Mouse (Mus musculus): Measurements from ENCODE around the gene Slc16a3. TPM values are rescaled to one million over a fixed set of nuclear protein-coding genes. Genes with fewer than 3 reads are reported as not detected.

The Slc16a3 gene
- polyA plus RNA-seq, 1 experiment from 2014 or later, result 92.6 TPM

DNA sequence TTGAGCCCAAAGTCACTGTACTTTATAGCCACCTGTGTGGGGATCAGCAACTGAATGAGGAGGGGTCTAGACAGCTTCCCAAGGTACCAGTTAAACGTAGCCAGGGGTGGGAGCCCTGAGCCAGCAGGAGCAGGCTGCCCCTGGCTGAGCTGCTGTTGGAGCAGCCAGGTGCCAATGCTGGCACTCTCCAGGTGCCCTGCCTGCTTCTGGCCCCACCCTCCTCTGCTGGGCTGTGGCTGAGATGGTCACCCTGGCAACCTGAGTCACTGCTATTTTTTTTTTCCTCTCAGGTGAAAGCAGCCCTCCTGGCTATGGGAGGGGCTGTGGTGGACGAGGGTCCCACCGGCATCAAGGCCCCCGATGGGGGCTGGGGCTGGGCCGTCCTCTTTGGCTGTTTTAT is 6.7 kb downstream of the Slc16a3 start:
- ATAC-seq, result no peak
- H3K27me3 ChIP-seq (replicated peaks; ENCODE audit: control insufficient read depth, insufficient read depth, low read length), result no peaks in the 10 kb centered on the region
- peaks cover 41% of the 10 kb centered on the region for H3K4me1 ChIP-seq (ENCODE audit: control insufficient read depth, insufficient read depth, low read length)
- H3K27ac ChIP-seq (ENCODE audit: low read length), result no peak overlapping the region
- H3K9ac ChIP-seq (ENCODE audit: low read depth, low read length), result no peak overlapping the region
- peaks cover 11% of the 10 kb centered on the region; the same call in 1 of the 2 replicates for H3K36me3 ChIP-seq (ENCODE audit: control insufficient read depth, insufficient read depth, low read length)
- WGBS, result 75% methylated on average over 5 of the region's 5 CpGs
- no peak overlapping the region for H3K4me3 ChIP-seq (ENCODE audit: low read length)
- H3K4me2 ChIP-seq (ENCODE audit: low read depth, low read length), result no peak overlapping the region
- no peaks in the 10 kb centered on the region for H3K9me3 ChIP-seq (ENCODE audit: control insufficient read depth, low read length)

DNA sequence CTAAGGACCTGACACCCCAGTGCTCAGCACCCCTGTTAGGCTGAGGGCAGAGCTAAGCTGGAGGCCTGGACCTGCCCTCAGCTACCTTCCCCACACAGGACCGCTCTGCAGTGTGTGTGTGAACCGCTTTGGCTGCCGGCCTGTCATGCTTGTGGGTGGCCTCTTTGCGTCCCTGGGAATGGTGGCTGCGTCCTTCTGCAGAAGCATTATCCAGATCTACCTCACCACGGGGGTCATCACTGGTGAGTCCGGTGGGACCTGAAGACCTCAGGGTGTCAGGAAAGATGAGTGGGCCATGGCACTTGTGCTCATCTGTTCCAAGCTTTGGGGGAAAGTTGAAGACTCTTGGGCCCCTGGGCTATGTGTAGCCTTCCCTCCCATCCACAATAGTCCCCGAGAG is 7.4 kb downstream of the Slc16a3 start:
- no peak for ATAC-seq
- no peaks in the 10 kb centered on the region for H3K27me3 ChIP-seq (replicated peaks; ENCODE audit: control insufficient read depth, insufficient read depth, low read length)
- H3K4me3 ChIP-seq (ENCODE audit: low read length), result no peak overlapping the region
- no peaks in the 10 kb centered on the region for H3K9me3 ChIP-seq (ENCODE audit: control insufficient read depth, low read length)
- WGBS, result 89% methylated on average over 8 of the region's 8 CpGs
- peaks cover 33% of the 10 kb centered on the region for H3K4me1 ChIP-seq (ENCODE audit: control insufficient read depth, insufficient read depth, low read length)
- H3K9ac ChIP-seq (ENCODE audit: low read depth, low read length), result no peak overlapping the region
- H3K4me2 ChIP-seq (ENCODE audit: low read depth, low read length), result no peak overlapping the region
- no peak overlapping the region for H3K27ac ChIP-seq (ENCODE audit: low read length)
- H3K36me3 ChIP-seq (ENCODE audit: control insufficient read depth, insufficient read depth, low read length), result peaks cover 11% of the 10 kb centered on the region; the same call in 1 of the 2 replicates

DNA sequence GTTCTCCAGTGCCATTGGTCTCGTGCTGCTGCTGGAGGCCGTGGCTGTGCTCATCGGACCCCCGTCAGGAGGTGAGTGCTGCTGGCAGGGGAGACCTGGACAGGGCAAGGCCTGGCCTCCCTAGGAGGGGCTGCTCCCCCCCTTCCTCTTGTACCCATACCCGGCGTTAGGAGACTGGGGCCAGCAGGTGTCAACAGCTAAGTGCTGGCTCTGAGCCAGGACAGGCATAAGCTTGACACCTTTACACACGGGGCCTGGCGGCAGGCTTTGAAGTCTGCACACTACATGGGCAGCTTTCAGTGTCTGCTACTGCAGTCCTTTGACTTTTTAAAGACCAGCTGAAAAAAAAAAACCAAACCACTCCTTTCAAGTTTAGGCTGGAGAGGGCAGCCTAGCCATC is 8.8 kb downstream of the Slc16a3 start:
- Histone ChIP-seq H3K4me2 (ENCODE audit: low read depth, low read length) (no peak overlapping the region), H3K9me3 (ENCODE audit: control insufficient read depth, low read length) (no peaks in the 10 kb centered on the region), H3K9ac (ENCODE audit: low read depth, low read length) (no peak overlapping the region), H3K36me3 (ENCODE audit: control insufficient read depth, insufficient read depth, low read length) (peaks cover 11% of the 10 kb centered on the region; the same call in 1 of the 2 replicates), H3K27me3 (replicated peaks; ENCODE audit: control insufficient read depth, insufficient read depth, low read length) (no peaks in the 10 kb centered on the region), H3K27ac (ENCODE audit: low read length) (no peak overlapping the region), H3K4me1 (ENCODE audit: control insufficient read depth, insufficient read depth, low read length) (peaks cover 24% of the 10 kb centered on the region), H3K4me3 (ENCODE audit: low read length) (no peak overlapping the region)
- no peak; the same call in 1 of the 2 replicates for ATAC-seq
- WGBS, result 54% methylated on average over 8 of the region's 8 CpGs

DNA sequence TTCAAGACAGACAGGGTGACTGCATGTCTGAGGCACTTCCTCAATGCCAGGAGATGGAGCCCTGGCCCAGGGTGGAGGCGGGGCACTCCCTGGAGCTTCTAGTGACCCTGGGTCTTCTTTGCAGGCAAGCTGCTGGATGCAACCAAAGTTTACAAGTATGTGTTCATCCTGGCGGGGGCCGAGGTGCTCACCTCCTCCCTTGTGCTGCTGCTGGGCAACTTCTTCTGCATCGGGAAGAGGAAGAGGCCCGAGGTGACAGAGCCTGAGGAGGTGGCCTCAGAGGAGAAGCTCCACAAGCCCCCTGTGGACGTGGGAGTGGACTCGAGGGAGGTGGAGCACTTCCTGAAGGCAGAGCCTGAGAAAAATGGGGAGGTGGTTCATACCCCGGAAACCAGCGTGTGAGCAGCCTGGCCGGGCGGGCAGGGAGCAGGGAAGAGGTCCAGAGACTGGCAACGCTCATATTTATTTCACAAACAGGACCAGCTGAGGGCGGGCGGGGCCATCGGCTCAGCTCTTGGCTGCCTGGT is 9.5 kb downstream of the Slc16a3 start:
- no peak for ATAC-seq
- 59% methylated on average over 15 of the region's 15 CpGs for WGBS
- H3K27ac ChIP-seq (ENCODE audit: low read length), result no peak overlapping the region

DNA sequence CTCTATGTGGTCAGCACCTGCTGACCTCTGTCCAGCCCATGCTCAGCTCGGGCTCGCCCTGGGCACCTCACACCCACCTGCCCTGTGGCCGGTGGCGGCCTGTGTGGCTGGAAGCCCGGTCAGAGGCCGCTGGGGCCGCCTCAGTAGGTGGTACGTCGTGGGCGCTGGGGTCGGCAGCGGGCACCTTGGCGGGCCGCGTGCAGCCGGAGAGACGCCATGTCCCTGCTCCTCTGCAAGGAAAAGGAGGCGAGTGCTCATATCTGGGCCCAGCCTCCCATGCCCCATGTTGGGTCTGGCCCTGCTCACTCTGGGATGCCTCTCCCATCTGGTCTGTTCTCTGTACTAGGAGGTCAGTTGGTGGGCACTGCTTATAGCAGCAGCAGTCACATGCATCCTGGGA is 10.8 kb downstream of the Slc16a3 start:
- Histone ChIP-seq H3K4me3 (ENCODE audit: low read length) (no peak overlapping the region), H3K9ac (ENCODE audit: low read depth, low read length) (no peak overlapping the region), H3K36me3 (ENCODE audit: control insufficient read depth, insufficient read depth, low read length) (peaks cover 27% of the 10 kb centered on the region), H3K27me3 (replicated peaks; ENCODE audit: control insufficient read depth, insufficient read depth, low read length) (no peaks in the 10 kb centered on the region), H3K27ac (ENCODE audit: low read length) (no peak overlapping the region), H3K9me3 (ENCODE audit: control insufficient read depth, low read length) (no peaks in the 10 kb centered on the region), H3K4me2 (ENCODE audit: low read depth, low read length) (no peak overlapping the region), H3K4me1 (ENCODE audit: control insufficient read depth, insufficient read depth, low read length) (peaks cover 20% of the 10 kb centered on the region)
- ATAC-seq, result no peak
- WGBS, result 82% methylated on average over 18 of the region's 18 CpGs

More for the DNA sequence above, 9.5 kb downstream of the Slc16a3 start:
- Histone ChIP-seq H3K4me3 (ENCODE audit: low read length) (no peak overlapping the region), H3K4me2 (ENCODE audit: low read depth, low read length) (no peak overlapping the region), H3K9ac (ENCODE audit: low read depth, low read length) (no peak overlapping the region), H3K27me3 (replicated peaks; ENCODE audit: control insufficient read depth, insufficient read depth, low read length) (no peaks in the 10 kb centered on the region), H3K9me3 (ENCODE audit: control insufficient read depth, low read length) (no peaks in the 10 kb centered on the region), H3K36me3 (ENCODE audit: control insufficient read depth, insufficient read depth, low read length) (peaks cover 16% of the 10 kb centered on the region), H3K4me1 (ENCODE audit: control insufficient read depth, insufficient read depth, low read length) (peaks cover 20% of the 10 kb centered on the region)

DNA sequence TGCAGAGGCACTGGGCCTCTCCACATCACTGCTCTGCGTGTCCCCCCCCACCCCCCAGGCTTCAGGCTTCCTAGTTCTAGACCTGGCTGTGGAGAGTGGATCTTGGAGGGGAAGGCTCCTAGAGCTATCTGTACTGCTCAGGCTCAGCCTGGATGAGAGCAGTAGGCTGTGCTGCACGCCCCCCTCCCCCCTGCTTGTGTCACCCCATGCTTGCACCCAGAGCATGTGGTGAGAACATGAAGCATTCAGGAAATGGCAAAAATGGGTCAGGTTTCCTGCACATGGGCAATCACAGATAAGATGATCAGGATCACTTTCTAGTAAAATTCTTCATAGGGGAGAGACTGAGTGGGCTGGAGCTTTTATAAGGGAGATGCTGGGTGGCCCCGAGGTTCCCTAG is 11.3 kb downstream of the Slc16a3 start:
- Histone ChIP-seq H3K9ac (ENCODE audit: low read depth, low read length) (no peak overlapping the region), H3K4me1 (ENCODE audit: control insufficient read depth, insufficient read depth, low read length) (peaks cover 19% of the 10 kb centered on the region), H3K27ac (ENCODE audit: low read length) (no peak overlapping the region), H3K4me2 (ENCODE audit: low read depth, low read length) (no peak overlapping the region), H3K27me3 (replicated peaks; ENCODE audit: control insufficient read depth, insufficient read depth, low read length) (no peaks in the 10 kb centered on the region), H3K36me3 (ENCODE audit: control insufficient read depth, insufficient read depth, low read length) (peaks cover 29% of the 10 kb centered on the region), H3K4me3 (ENCODE audit: low read length) (no peak overlapping the region), H3K9me3 (ENCODE audit: control insufficient read depth, low read length) (no peaks in the 10 kb centered on the region)
- WGBS, result 70% methylated on average over 3 of the region's 3 CpGs
- ATAC-seq, result no peak

DNA sequence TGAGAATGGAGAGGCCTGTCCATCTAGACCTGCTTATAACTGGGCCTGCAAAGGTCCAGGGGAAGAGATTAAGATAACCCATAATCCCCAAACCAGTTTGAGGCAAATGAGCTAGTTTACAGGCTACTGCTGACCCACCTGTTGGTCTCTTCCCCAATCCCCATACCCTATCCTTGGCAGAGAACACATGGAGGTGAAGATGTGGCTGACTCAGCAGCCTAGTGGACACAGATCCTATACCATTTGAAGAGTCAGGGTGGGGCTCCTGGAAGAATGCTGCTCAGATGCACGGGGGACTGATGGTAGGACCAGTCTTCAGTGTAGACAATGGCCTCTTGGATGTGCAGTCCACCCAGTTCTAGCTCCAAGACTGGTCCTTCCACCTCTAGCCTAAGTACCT is 12.0 kb downstream of the Slc16a3 start:
- Histone ChIP-seq H3K4me2 (ENCODE audit: low read depth, low read length) (no peak overlapping the region), H3K9ac (ENCODE audit: low read depth, low read length) (no peak overlapping the region), H3K4me1 (ENCODE audit: control insufficient read depth, insufficient read depth, low read length) (peaks cover 12% of the 10 kb centered on the region; the same call in 1 of the 2 replicates), H3K4me3 (ENCODE audit: low read length) (no peak overlapping the region), H3K27me3 (replicated peaks; ENCODE audit: control insufficient read depth, insufficient read depth, low read length) (no peaks in the 10 kb centered on the region), H3K36me3 (ENCODE audit: control insufficient read depth, insufficient read depth, low read length) (peaks cover 30% of the 10 kb centered on the region), H3K27ac (ENCODE audit: low read length) (no peak overlapping the region), H3K9me3 (ENCODE audit: control insufficient read depth, low read length) (no peaks in the 10 kb centered on the region)
- no peak for ATAC-seq
- WGBS, result 67% methylated on average over 1 of the region's 1 CpGs

DNA sequence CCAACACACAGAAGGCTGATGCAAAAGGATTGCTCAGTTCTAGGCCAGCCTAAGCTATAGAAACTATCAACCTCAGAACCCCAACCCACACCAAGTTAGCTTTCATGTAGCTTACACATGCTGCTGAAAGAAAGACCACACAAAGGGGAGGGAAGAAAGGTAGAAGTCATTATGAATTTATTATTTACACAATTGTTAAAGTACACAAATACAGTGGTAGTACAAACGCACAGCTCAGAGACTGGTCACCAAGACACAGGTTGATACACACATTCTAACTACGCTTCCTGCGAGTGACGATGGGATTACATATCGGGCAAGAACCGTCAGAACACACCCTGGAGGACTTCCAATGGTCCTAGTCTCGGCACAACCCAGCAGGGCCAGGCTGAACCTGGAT is 13.3 kb downstream of the Slc16a3 start:
- ATAC-seq, result no peak
- 80% methylated on average over 7 of the region's 7 CpGs for WGBS
- H3K27me3 ChIP-seq (replicated peaks; ENCODE audit: control insufficient read depth, insufficient read depth, low read length), result no peaks in the 10 kb centered on the region
- H3K36me3 ChIP-seq (ENCODE audit: control insufficient read depth, insufficient read depth, low read length), result peaks cover 36% of the 10 kb centered on the region
- H3K4me1 ChIP-seq (ENCODE audit: control insufficient read depth, insufficient read depth, low read length), result peaks cover 12% of the 10 kb centered on the region; the same call in 1 of the 2 replicates
- no peak overlapping the region for H3K4me3 ChIP-seq (ENCODE audit: low read length)
- no peak overlapping the region for H3K4me2 ChIP-seq (ENCODE audit: low read depth, low read length)
- no peak overlapping the region for H3K27ac ChIP-seq (ENCODE audit: low read length)
- H3K9ac ChIP-seq (ENCODE audit: low read depth, low read length), result no peak overlapping the region
- H3K9me3 ChIP-seq (ENCODE audit: control insufficient read depth, low read length), result no peaks in the 10 kb centered on the region

DNA sequence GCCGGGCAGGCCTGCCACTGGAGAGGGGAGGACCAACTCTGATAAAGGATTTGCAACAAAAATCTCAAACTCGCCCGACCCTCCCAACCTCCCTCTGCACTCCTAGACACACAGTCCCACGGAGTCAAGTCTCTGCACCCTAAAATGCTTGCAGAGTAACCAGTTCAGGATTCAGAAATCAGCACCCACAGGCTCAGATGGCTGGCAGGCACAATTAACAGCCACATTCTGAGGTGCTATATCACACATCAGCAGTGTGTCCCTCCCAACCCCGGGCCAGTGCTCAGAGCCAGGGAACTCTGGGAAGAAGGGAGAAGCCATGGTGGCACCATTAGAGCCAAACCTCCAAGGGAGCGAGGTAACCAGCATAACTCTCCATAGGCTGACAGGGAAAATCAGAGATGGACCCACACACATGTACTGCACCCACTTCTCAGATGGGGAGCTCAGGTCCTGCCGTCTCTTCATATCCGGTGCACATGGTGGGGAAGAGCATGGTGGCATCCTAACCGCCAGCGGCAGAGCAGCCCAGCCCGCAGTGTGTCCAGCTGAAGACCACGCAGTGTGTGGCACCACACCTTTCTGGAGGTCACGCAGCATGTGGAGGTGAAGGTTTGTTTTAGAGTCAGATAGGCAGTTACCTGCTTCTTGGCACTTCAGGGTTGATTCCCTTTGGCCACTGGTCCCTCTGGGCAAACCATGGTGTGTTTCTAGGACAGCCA is 13.9 kb downstream of the Slc16a3 start:
- 89% methylated on average over 13 of the region's 13 CpGs for WGBS
- ATAC-seq, result no peak

More for the DNA sequence above, 13.9 kb downstream of the Slc16a3 start:
- H3K27ac ChIP-seq (ENCODE audit: low read length), result no peak overlapping the region
- H3K4me1 ChIP-seq (ENCODE audit: control insufficient read depth, insufficient read depth, low read length), result peaks cover 8% of the 10 kb centered on the region; the same call in 1 of the 2 replicates
- H3K36me3 ChIP-seq (ENCODE audit: control insufficient read depth, insufficient read depth, low read length), result peaks cover 33% of the 10 kb centered on the region
- no peaks in the 10 kb centered on the region for H3K27me3 ChIP-seq (replicated peaks; ENCODE audit: control insufficient read depth, insufficient read depth, low read length)
- H3K4me3 ChIP-seq (ENCODE audit: low read length), result no peak overlapping the region
- H3K9me3 ChIP-seq (ENCODE audit: control insufficient read depth, low read length), result no peaks in the 10 kb centered on the region
- H3K4me2 ChIP-seq (ENCODE audit: low read depth, low read length), result no peak overlapping the region
- no peak overlapping the region for H3K9ac ChIP-seq (ENCODE audit: low read depth, low read length)
